Mouse (Mus musculus): ENCODE data around the gene Slc5a11. TPM values are rescaled to one million over a fixed set of nuclear protein-coding genes. Genes with fewer than 3 reads are reported as not detected.

Slc5a11 gene
- polyA plus RNA-seq, 1 experiment: not detected

- TF ChIP-seq POLR2A (IDR thresholded peaks at IDR 0.05; ENCODE audit: insufficient read depth, low read depth, low read length) (no peak), CTCF (IDR thresholded peaks at IDR 0.05; ENCODE audit: insufficient read depth, low read depth, low read length) (no peak)
- 64% methylated on average over 4 of the region's 4 CpGs for WGBS
Observed at GRCm38 (mm10) chr7:123283826-123284225, 69.2 kb downstream of the Slc5a11 start.

DNA sequence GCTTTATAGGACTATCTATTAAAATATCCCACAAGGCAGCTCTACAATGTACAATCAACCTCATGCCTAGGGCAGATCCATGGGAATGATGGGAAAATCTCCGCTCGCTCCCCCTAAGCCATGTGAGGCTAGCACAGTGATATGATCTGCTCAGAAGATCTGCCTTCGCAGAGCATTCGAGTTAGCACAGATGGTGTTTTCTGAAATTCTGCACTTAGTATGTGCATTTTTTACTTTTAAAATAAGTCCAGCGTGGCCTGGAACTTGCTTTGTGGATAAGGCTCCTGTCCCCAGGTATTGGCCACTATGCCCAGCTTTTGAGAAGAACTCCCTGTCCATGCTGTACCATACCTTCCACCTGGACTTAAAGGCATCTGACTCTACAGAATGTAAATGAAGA lies 71.3 kb downstream of the Slc5a11 start:
- Histone ChIP-seq H3K27ac (ENCODE audit: insufficient read depth, low read depth, low read length) (no peak overlapping the region), H3K4me1 (ENCODE audit: control insufficient read depth, insufficient read depth, low read length) (no peaks in the 10 kb centered on the region), H3K4me3 (ENCODE audit: insufficient read depth, low read depth, low read length) (no peak overlapping the region)
- TF ChIP-seq CTCF (IDR thresholded peaks at IDR 0.05; ENCODE audit: insufficient read depth, low read depth, low read length) (no peak), POLR2A (IDR thresholded peaks at IDR 0.05; ENCODE audit: insufficient read depth, low read depth, low read length) (no peak)
- 96% methylated on average over 5 of the region's 5 CpGs for WGBS

More at GRCm38 (mm10) chr7:123283826-123284225, 69.2 kb downstream of the Slc5a11 start:
- Histone ChIP-seq H3K27ac (ENCODE audit: insufficient read depth, low read depth, low read length) (no peak overlapping the region), H3K4me1 (ENCODE audit: control insufficient read depth, insufficient read depth, low read length) (no peaks in the 10 kb centered on the region), H3K4me3 (ENCODE audit: insufficient read depth, low read depth, low read length) (no peak overlapping the region)

- 92% methylated on average over 3 of the region's 3 CpGs for WGBS
- H3K27ac ChIP-seq (ENCODE audit: insufficient read depth, low read depth, low read length): no peak overlapping the region
Observed at GRCm38 (mm10) chr7:123287903-123288302, 73.3 kb downstream of the Slc5a11 start.

DNA sequence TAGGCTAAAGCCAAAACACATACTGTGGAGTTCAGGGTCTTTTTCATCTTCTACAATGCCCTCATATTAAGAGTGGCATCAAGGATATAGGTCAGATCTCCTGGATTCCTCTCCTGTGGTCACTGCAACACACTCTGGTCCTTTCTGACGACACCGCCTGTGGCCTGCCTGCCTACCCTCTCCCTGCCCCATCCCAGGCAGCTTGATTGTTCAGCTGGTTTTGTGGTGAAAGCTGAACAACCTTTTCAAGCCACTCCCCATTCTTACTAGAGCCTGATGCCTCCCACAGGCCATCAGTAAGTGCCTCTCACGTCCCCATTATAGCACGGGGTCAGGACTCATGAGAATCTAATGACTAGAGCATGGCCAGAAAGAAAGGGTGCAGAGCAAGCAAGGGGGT lies 74.6 kb downstream of the Slc5a11 start:
- H3K27ac ChIP-seq (ENCODE audit: insufficient read depth, low read depth, low read length): no peak overlapping the region

More at GRCm38 (mm10) chr7:123287903-123288302, 73.3 kb downstream of the Slc5a11 start:
- Histone ChIP-seq H3K4me1 (ENCODE audit: control insufficient read depth, insufficient read depth, low read length) (no peaks in the 10 kb centered on the region), H3K4me3 (ENCODE audit: insufficient read depth, low read depth, low read length) (no peak overlapping the region)
- TF ChIP-seq CTCF (IDR thresholded peaks at IDR 0.05; ENCODE audit: insufficient read depth, low read depth, low read length) (no peak), POLR2A (IDR thresholded peaks at IDR 0.05; ENCODE audit: insufficient read depth, low read depth, low read length) (no peak)

GRCm38 (mm10) chr7:123291942-123292341 lies 77.4 kb downstream of the Slc5a11 start:
- Histone ChIP-seq H3K4me3 (ENCODE audit: insufficient read depth, low read depth, low read length) (no peak overlapping the region), H3K4me1 (ENCODE audit: control insufficient read depth, insufficient read depth, low read length) (peaks cover 8% of the 10 kb centered on the region; the same call in 1 of the 2 replicates), H3K27ac (ENCODE audit: insufficient read depth, low read depth, low read length) (no peak overlapping the region)
- TF ChIP-seq CTCF (IDR thresholded peaks at IDR 0.05; ENCODE audit: insufficient read depth, low read depth, low read length) (no peak), POLR2A (IDR thresholded peaks at IDR 0.05; ENCODE audit: insufficient read depth, low read depth, low read length) (no peak)
- 94% methylated on average over 8 of the region's 8 CpGs for WGBS

More for the DNA sequence above, 74.6 kb downstream of the Slc5a11 start:
- 77% methylated on average over 4 of the region's 4 CpGs for WGBS
- TF ChIP-seq POLR2A (IDR thresholded peaks at IDR 0.05; ENCODE audit: insufficient read depth, low read depth, low read length) (no peak), CTCF (IDR thresholded peaks at IDR 0.05; ENCODE audit: insufficient read depth, low read depth, low read length) (no peak)
- Histone ChIP-seq H3K4me1 (ENCODE audit: control insufficient read depth, insufficient read depth, low read length) (peaks cover under 1% of the 10 kb centered on the region; the same call in 1 of the 2 replicates), H3K4me3 (ENCODE audit: insufficient read depth, low read depth, low read length) (no peak overlapping the region)

DNA sequence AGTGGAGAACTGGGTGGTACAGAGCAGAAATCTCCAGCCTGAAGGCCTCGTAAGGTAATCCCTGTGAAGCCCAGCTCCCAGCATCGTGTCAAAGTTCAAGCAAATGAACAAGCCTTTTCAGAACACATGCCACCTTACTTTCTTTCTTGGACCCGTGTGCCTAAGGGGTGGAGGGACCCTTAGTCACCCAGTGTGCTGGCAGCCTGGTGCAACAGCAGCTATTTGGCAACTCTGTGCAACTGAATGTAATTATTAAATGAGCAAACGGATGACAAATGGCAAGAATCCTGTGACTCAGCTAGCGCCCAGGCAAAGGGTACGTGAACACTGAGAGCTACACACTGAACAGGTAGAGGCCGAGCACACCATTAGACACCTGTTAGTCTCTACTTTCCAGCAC lies 79.3 kb downstream of the Slc5a11 start:
- no peak overlapping the region for H3K27ac ChIP-seq (ENCODE audit: insufficient read depth, low read depth, low read length)
- WGBS: 59% methylated on average over 7 of the region's 7 CpGs
- no peak overlapping the region for H3K4me3 ChIP-seq (ENCODE audit: insufficient read depth, low read depth, low read length)
- no peak for TF ChIP-seq CTCF (IDR thresholded peaks at IDR 0.05; ENCODE audit: insufficient read depth, low read depth, low read length)
- no peak for TF ChIP-seq POLR2A (IDR thresholded peaks at IDR 0.05; ENCODE audit: insufficient read depth, low read depth, low read length)
- H3K4me1 ChIP-seq (ENCODE audit: control insufficient read depth, insufficient read depth, low read length): peaks cover 8% of the 10 kb centered on the region; the same call in 1 of the 2 replicates

GRCm38 (mm10) chr7:123295423-123295822 lies 80.8 kb downstream of the Slc5a11 start:
- 77% methylated on average over 7 of the region's 7 CpGs for WGBS
- H3K27ac ChIP-seq (ENCODE audit: insufficient read depth, low read depth, low read length): no peak overlapping the region
- TF ChIP-seq CTCF (IDR thresholded peaks at IDR 0.05; ENCODE audit: insufficient read depth, low read depth, low read length) (no peak), POLR2A (IDR thresholded peaks at IDR 0.05; ENCODE audit: insufficient read depth, low read depth, low read length) (no peak)

GRCm38 (mm10) chr7:123296097-123296496 lies 81.5 kb downstream of the Slc5a11 start:
- H3K4me3 ChIP-seq (ENCODE audit: insufficient read depth, low read depth, low read length): no peak overlapping the region
- H3K4me1 ChIP-seq (ENCODE audit: control insufficient read depth, insufficient read depth, low read length): peaks cover 8% of the 10 kb centered on the region; the same call in 1 of the 2 replicates
- H3K27ac ChIP-seq (ENCODE audit: insufficient read depth, low read depth, low read length): no peak overlapping the region
- 78% methylated on average over 6 of the region's 6 CpGs for whole genome bisulfite sequencing
- TF ChIP-seq CTCF (IDR thresholded peaks at IDR 0.05; ENCODE audit: insufficient read depth, low read depth, low read length) (no peak), POLR2A (IDR thresholded peaks at IDR 0.05; ENCODE audit: insufficient read depth, low read depth, low read length) (no peak)

More at GRCm38 (mm10) chr7:123295423-123295822, 80.8 kb downstream of the Slc5a11 start:
- peaks cover 8% of the 10 kb centered on the region; the same call in 1 of the 2 replicates for H3K4me1 ChIP-seq (ENCODE audit: control insufficient read depth, insufficient read depth, low read length)
- H3K4me3 ChIP-seq (ENCODE audit: insufficient read depth, low read depth, low read length): no peak overlapping the region

- no peak for TF ChIP-seq CTCF (IDR thresholded peaks at IDR 0.05; ENCODE audit: insufficient read depth, low read depth, low read length)
- H3K4me1 ChIP-seq (ENCODE audit: control insufficient read depth, insufficient read depth, low read length): peaks cover 8% of the 10 kb centered on the region; the same call in 1 of the 2 replicates
- 59% methylated on average over 3 of the region's 3 CpGs for WGBS
- H3K27ac ChIP-seq (ENCODE audit: insufficient read depth, low read depth, low read length): no peak overlapping the region
- H3K4me3 ChIP-seq (ENCODE audit: insufficient read depth, low read depth, low read length): no peak overlapping the region
Observed at GRCm38 (mm10) chr7:123298225-123298624, 83.6 kb downstream of the Slc5a11 start.

All from olfactory bulb, adult 2 months (tissue).